In genomic region chr6:8028711-8029110, GRCm38 (mm10) we compare ENCODE assay signal across 21 mouse cellular contexts.
DNase-seq lines count a peak whose midpoint lies in the region; ATAC-seq and TF ChIP-seq lines count a peak whose summit lies in the region.
"Had no signal": no experiment of that assay in that cellular context is flagged by ENCODE, and none has a peak within 500 bp of the region (broad histone marks: within the 10 kb centered on the region; RNA-seq: fewer than 3 reads in every experiment).

No protein-coding gene starts in this region.

- no peaks in the 10 kb centered on the region for H3K36me3 ChIP-seq in liver, adult 2 months (ENCODE audit: control insufficient read depth, insufficient read depth, low read length)
- no peaks in the 10 kb centered on the region for H3K36me3 ChIP-seq in liver, embryonic 12.5 days
- H3K36me3 ChIP-seq in liver, postnatal 0 days (replicated peaks; ENCODE audit: insufficient read depth, low read length) = no peaks in the 10 kb centered on the region
- H3K36me3 ChIP-seq in CH12.LX (replicated peaks in 1 of 2; ENCODE audit: control insufficient read depth in 1 of 2, insufficient read depth in 1 of 2, low read length in 1 of 2) = no peaks in the 10 kb centered on the region
- H3K36me3 ChIP-seq: G1E had no signal

- in situ Hi-C loops in CH12.LX (cut with MboI; ENCODE audit: low pct_ligation_motif_present, low pct_unique_long_range_greater_than_20kb, low sequenced_read_pairs) = no loop called here

- H3K4me1 ChIP-seq in liver, adult 2 months (ENCODE audit: control insufficient read depth, insufficient read depth, low read length) = peaks cover 17% of the 10 kb centered on the region
- no peaks in the 10 kb centered on the region for H3K4me1 ChIP-seq in liver, embryonic 12.5 days
- no peaks in the 10 kb centered on the region for H3K4me1 ChIP-seq in liver, postnatal 0 days (ENCODE audit: insufficient read depth)
- peaks cover 3 to 4% of the 10 kb centered on the region in 2 experiments; a peak in 3 of 4 replicates for H3K4me1 ChIP-seq in CH12.LX (ENCODE audit: control insufficient read depth in 1 of 2, insufficient read depth in 2 of 2)

- H3K27me3 ChIP-seq in liver, adult 2 months (ENCODE audit: control insufficient read depth, insufficient read depth, low read length) = no peaks in the 10 kb centered on the region
- H3K27me3 ChIP-seq in liver, embryonic 12.5 days (replicated peaks) = no peaks in the 10 kb centered on the region
- no peaks in the 10 kb centered on the region for H3K27me3 ChIP-seq in liver, postnatal 0 days (ENCODE audit: insufficient read depth, low read length)
- H3K27me3 ChIP-seq in CH12.LX (replicated peaks) = no peaks in the 10 kb centered on the region

- DNase-seq in liver, adult 2 months (ENCODE audit: extremely low read depth, low read depth, low spot score) = peak; percentile 91
- DNase-seq in liver, postnatal 0 days = no peak
- no peak for DNase-seq in liver
- DNase-seq in CH12.LX (ENCODE audit: extremely low read depth) = no peak
- no peak for DNase-seq in right cerebral cortex, postnatal 14 days
- DNase-seq: adrenal gland, adult 2 months; adrenal gland, adult 8-10 months; adrenal gland, postnatal 10 days; adrenal gland, postnatal 14 days; adrenal gland, postnatal 25 days; adrenal gland, postnatal 36 days; B cell, adult 2 months; cerebellum, adult 11 months; cerebellum, adult 11-12 months; cerebellum, adult 18-20 months; cerebellum, adult 2 months had no signal

- TF ChIP-seq RAD21 in CH12.LX (IDR thresholded peaks at IDR 0.05; ENCODE audit: low read depth, low read length) = no peak

- ATAC-seq in liver, embryonic 12.5 days = no peak
- peak; percentile 44 for ATAC-seq in liver, postnatal 0 days
- ATAC-seq: activated CD4-positive, CD25-positive, alpha-beta regulatory T cell, adult 4 months; CD4-positive, CD25-positive, alpha-beta regulatory T cell, adult 4 months; Patski had no signal

- H3K79me2 ChIP-seq in liver, adult 2 months (ENCODE audit: control insufficient read depth, insufficient read depth, low read length) = no peaks in the 10 kb centered on the region
- H3K79me2 ChIP-seq in CH12.LX (replicated peaks; ENCODE audit: control insufficient read depth, extremely low read depth, insufficient read depth, poor library complexity, severe bottlenecking) = no peaks in the 10 kb centered on the region

- H3K4me3 ChIP-seq in liver, adult 2 months (ENCODE audit: insufficient read depth, low read depth, low read length) = peak overlapping the region; percentile 6; the same call in 1 of the 2 replicates
- no peak overlapping the region for H3K4me3 ChIP-seq in liver, embryonic 12.5 days
- H3K4me3 ChIP-seq in liver, postnatal 0 days (ENCODE audit: low read depth, low read length) = no peak overlapping the region
- H3K4me3 ChIP-seq in CH12.LX (replicated peaks in 1 of 3; ENCODE audit: low read depth in 2 of 3, low read length in 2 of 3, poor library complexity in 1 of 3) = no peak overlapping the region

- peak overlapping the region; percentile 93 for H3K27ac ChIP-seq in liver, adult 2 months (replicated peaks; ENCODE audit: insufficient read depth, low read depth, low read length)
- no peak overlapping the region for H3K27ac ChIP-seq in liver, embryonic 12.5 days
- H3K27ac ChIP-seq in liver, postnatal 0 days (ENCODE audit: low read depth) = peak overlapping the region; percentile 0; the same call in 1 of the 2 replicates
- no peak overlapping the region for H3K27ac ChIP-seq in CH12.LX (ENCODE audit: insufficient read depth, low read depth)

- dilution Hi-C loops in CH12.LX (cut with MboI; ENCODE audit: extremely low pct_ligation_motif_present, extremely low pct_unique_long_range_greater_than_20kb, low sequenced_read_pairs) = no loop called here

- WGBS in liver, adult 2 months = 17% methylated on average over 4 of the region's 4 CpGs
- WGBS in liver, embryonic 12.5 days (ENCODE audit: insufficient replicate concordance) = 63% methylated on average over 4 of the region's 4 CpGs
- 57% methylated on average over 4 of the region's 4 CpGs for WGBS in liver, postnatal 0 days (ENCODE audit: insufficient replicate concordance)

- no peak overlapping the region; the same call in 1 of the 2 replicates for H3K9ac ChIP-seq in liver, adult 2 months (ENCODE audit: low read depth, low read length)
- H3K9ac ChIP-seq in liver, embryonic 12.5 days = no peak overlapping the region
- no peak overlapping the region for H3K9ac ChIP-seq in liver, postnatal 0 days (replicated peaks)
- no peak overlapping the region for H3K9ac ChIP-seq in CH12.LX (ENCODE audit: insufficient read depth, low read depth)

- no peak for TF ChIP-seq CTCF in liver, adult 2 months (IDR thresholded peaks at IDR 0.05; ENCODE audit: low read depth, low read length)
- TF ChIP-seq CTCF in liver, postnatal 0 days (IDR thresholded peaks at IDR 0.05; ENCODE audit: low read depth) = no peak
- TF ChIP-seq CTCF in CH12.LX (conservative IDR thresholded peaks at IDR 0.05 in 1 of 2, IDR thresholded peaks at IDR 0.05 in 1 of 2; ENCODE audit: low read depth in 2 of 2, low read length in 2 of 2) = no peak

- TF ChIP-seq POLR2A in liver, adult 2 months (IDR thresholded peaks at IDR 0.05; ENCODE audit: extremely low read depth, insufficient read depth, low read length) = no peak
- TF ChIP-seq POLR2A in CH12.LX (IDR thresholded peaks at IDR 0.05; ENCODE audit: low read depth, low read length) = no peak

- H3K4me2 ChIP-seq in liver, embryonic 12.5 days = no peak overlapping the region
- H3K4me2 ChIP-seq in liver, postnatal 0 days (ENCODE audit: low read depth, low read length) = peak overlapping the region; percentile 41
- 0 out of 2 replicates have a peak overlapping the region, but pooled peaks have one; percentile 24 for H3K4me2 ChIP-seq in CH12.LX (ENCODE audit: insufficient read depth, low read depth, poor library complexity, severe bottlenecking)

- no peaks in the 10 kb centered on the region for H3K9me3 ChIP-seq in liver, embryonic 12.5 days (replicated peaks)
- no peaks in the 10 kb centered on the region for H3K9me3 ChIP-seq in liver, postnatal 0 days (ENCODE audit: low read length)
- no peaks in the 10 kb centered on the region for H3K9me3 ChIP-seq in CH12.LX (replicated peaks; ENCODE audit: low read length)
- H3K9me3 ChIP-seq: G1E had no signal

- TF ChIP-seq EP300 in liver, postnatal 0 days (IDR thresholded peaks at IDR 0.05; ENCODE audit: low read depth) = no peak
- no peak for TF ChIP-seq EP300 in CH12.LX (IDR thresholded peaks at IDR 0.05; ENCODE audit: low read length)

TF ChIP-seq in CH12.LX, 34 proteins besides CTCF, POLR2A, EP300 and RAD21:
- TF ChIP-seq E2F4 (IDR thresholded peaks at IDR 0.05; ENCODE audit: insufficient replicate concordance, low read depth, low read length) = no peak

Comparison
In these comparisons a context has a peak if more than half of its experiments do, and no peak if none do; other contexts are left out.
1. H3K27ac ChIP-seq: peak in liver, adult 2 months (single experiment) and liver, postnatal 0 days (single experiment); none in liver, embryonic 12.5 days (single experiment) and CH12.LX (single experiment).